Mouse (Mus musculus) liver, embryonic 12.5 days (tissue): ENCODE measurements around the gene Sobp. TPM values are rescaled to one million over a fixed set of nuclear protein-coding genes. Genes with fewer than 3 reads are reported as not detected.
A peak's percentile ranks its signal among the peaks of the same experiment; 100 is the strongest.

Source experiments
- ATAC-seq: fragments of 200-750 bp; cut with Nextera tagmentation; 2 replicates; pipeline ENCODE4 v1.8.0; 2017; ENCODE audit warnings: moderate number of reproducible peaks, mild to moderate bottlenecking, moderate library complexity
- H3K27ac ChIP-seq: fragments of 300-500 bp; sonication (generic); 2 replicates; pipeline ENCODE4 v1.5.1; 2016; ENCODE audit warnings: mild to moderate bottlenecking
- H3K27me3 ChIP-seq: fragments of 300-500 bp; sonication (generic); replicated peaks from 2 replicates; pipeline ENCODE4 v1.6.1; 2016; ENCODE audit warnings: mild to moderate bottlenecking, moderate library complexity
- H3K36me3 ChIP-seq: fragments of 300-500 bp; sonication (generic); 2 replicates; pipeline ENCODE4 v1.6.1; 2016; ENCODE audit warnings: mild to moderate bottlenecking, moderate library complexity
- H3K4me1 ChIP-seq: fragments of 300-500 bp; sonication (generic); 2 replicates; pipeline ENCODE4 v1.6.1; 2016
- H3K4me2 ChIP-seq: fragments of 300-500 bp; sonication (generic); 2 replicates; pipeline ENCODE4 v1.6.1; 2016; ENCODE audit warnings: mild to moderate bottlenecking, moderate library complexity
- H3K4me3 ChIP-seq: fragments of 300-500 bp; sonication (generic); 2 replicates; pipeline ENCODE4 v1.5.1; 2016; ENCODE audit warnings: mild to moderate bottlenecking, moderate library complexity
- H3K9ac ChIP-seq: fragments of 300-500 bp; sonication (generic); 2 replicates; pipeline ENCODE4 v1.6.1; 2016; ENCODE audit warnings: mild to moderate bottlenecking, moderate library complexity
- H3K9me3 ChIP-seq: fragments of 300-500 bp; sonication (generic); replicated peaks from 2 replicates; pipeline ENCODE4 v1.6.1; 2016; ENCODE audit warnings: mild to moderate bottlenecking, moderate library complexity
- WGBS: fragments of 180-500 bp; shearing (Covaris S2); methylation state at CpG from one replicate; pipeline ENCODE4 v1.1.7; 2016; ENCODE audit not compliant: insufficient replicate concordance; 5-methylcytosine and 5-hydroxymethylcytosine counted together
- polyA plus RNA-seq: library from polyadenylated mRNA; unstranded; fragments of >200 nt; fragmentation: Nextera tagmentation; extraction: Ambion mirVana; gene quantifications from 2 replicates; pipeline ENCODE4 v1.2.1, GENCODE M21; 2016

Sobp gene
- polyA plus RNA-seq, 1 experiment from 2014 or later = 0.04 TPM

GRCm38 (mm10) chr10:43043351-43044209 lies 130.8 kb downstream of the Sobp start:
- H3K4me3 ChIP-seq = no peak overlapping the region
- H3K9me3 ChIP-seq = no peaks in the 10 kb centered on the region
- H3K4me1 ChIP-seq = peaks cover 9% of the 10 kb centered on the region
- whole genome bisulfite sequencing = 41% methylated on average over 7 of the region's 7 CpGs
- no peak overlapping the region for H3K9ac ChIP-seq
- H3K27ac ChIP-seq = peak overlapping the region; percentile 68
- H3K36me3 ChIP-seq = no peaks in the 10 kb centered on the region
- ATAC-seq = no peak
- H3K4me2 ChIP-seq = no peak overlapping the region
- no peaks in the 10 kb centered on the region for H3K27me3 ChIP-seq

DNA sequence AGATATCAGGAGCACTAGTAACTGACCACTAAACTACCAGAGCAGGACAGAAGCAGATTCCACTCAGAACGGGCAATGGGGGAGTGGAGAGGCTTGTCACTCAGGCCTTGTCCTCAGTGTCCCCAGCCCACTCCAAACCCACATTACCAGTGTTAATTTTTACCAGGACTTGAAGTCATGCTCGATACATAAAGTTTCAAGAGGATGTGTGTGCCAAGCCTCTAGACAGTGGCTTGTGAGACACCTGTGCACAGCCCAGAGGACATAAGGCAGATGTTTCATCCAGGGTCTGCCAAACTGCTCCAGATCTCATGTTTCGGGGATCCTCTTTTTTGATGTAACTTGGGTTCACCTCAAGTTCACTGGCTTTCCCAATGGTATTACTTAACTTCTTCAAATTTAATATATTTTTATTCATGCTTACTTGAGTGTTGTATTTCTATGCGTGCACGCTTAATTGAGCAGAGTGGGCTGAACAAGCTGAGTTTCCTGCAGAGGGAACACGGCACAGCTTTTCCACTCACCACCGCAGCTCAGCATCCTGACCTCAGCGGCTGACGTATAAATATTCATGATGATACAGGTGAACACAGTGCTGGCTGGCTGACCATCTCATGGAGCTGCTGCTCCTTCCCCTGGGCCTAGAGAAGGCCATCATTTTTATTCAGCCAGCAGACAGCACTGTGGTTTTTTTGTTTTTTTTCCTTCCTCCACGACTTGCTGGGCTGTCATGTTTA lies 131.6 kb downstream of the Sobp start:
- 64% methylated on average over 10 of the region's 10 CpGs for WGBS
- Histone ChIP-seq H3K4me1 (peaks cover 9% of the 10 kb centered on the region), H3K27me3 (no peaks in the 10 kb centered on the region), H3K36me3 (no peaks in the 10 kb centered on the region), H3K9me3 (no peaks in the 10 kb centered on the region), H3K4me3 (no peak overlapping the region), H3K9ac (no peak overlapping the region), H3K27ac (no peak overlapping the region), H3K4me2 (no peak overlapping the region)
- no peak for ATAC-seq

DNA sequence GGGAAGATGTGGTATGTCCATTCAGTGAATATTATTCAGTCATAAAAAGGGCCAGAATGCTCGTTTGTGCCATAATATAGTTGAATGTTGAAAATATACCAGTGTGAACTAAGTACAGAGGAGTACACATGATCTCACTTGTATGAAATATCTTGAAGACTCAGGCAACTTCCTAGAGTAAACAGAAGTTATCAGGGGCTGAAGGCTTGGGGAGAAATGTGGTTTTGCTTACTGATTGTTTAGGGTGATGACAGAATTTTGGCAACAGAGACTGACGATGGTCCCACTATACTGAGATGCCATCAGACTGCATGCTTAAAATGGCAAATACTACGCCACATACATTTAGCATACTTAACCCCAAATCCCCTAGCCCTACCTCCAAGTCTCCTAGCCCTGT lies 132.5 kb downstream of the Sobp start:
- H3K4me3 ChIP-seq = no peak overlapping the region
- H3K27ac ChIP-seq = no peak overlapping the region
- H3K36me3 ChIP-seq = no peaks in the 10 kb centered on the region
- no peak for ATAC-seq
- H3K4me1 ChIP-seq = peaks cover 12% of the 10 kb centered on the region
- H3K9me3 ChIP-seq = no peaks in the 10 kb centered on the region
- WGBS = 35% methylated on average over 3 of the region's 3 CpGs
- no peak overlapping the region for H3K9ac ChIP-seq
- no peaks in the 10 kb centered on the region for H3K27me3 ChIP-seq
- H3K4me2 ChIP-seq = no peak overlapping the region

- WGBS = 37% methylated on average over 7 of the region's 7 CpGs
- Histone ChIP-seq H3K4me1 (peaks cover 12% of the 10 kb centered on the region), H3K4me3 (no peak overlapping the region), H3K9ac (no peak overlapping the region), H3K36me3 (no peaks in the 10 kb centered on the region), H3K9me3 (no peaks in the 10 kb centered on the region), H3K4me2 (no peak overlapping the region), H3K27ac (no peak overlapping the region), H3K27me3 (no peaks in the 10 kb centered on the region)
- ATAC-seq = no peak
These were observed 136.9 kb downstream of the Sobp start for GRCm38 (mm10) chr10:43037455-43037793.

DNA sequence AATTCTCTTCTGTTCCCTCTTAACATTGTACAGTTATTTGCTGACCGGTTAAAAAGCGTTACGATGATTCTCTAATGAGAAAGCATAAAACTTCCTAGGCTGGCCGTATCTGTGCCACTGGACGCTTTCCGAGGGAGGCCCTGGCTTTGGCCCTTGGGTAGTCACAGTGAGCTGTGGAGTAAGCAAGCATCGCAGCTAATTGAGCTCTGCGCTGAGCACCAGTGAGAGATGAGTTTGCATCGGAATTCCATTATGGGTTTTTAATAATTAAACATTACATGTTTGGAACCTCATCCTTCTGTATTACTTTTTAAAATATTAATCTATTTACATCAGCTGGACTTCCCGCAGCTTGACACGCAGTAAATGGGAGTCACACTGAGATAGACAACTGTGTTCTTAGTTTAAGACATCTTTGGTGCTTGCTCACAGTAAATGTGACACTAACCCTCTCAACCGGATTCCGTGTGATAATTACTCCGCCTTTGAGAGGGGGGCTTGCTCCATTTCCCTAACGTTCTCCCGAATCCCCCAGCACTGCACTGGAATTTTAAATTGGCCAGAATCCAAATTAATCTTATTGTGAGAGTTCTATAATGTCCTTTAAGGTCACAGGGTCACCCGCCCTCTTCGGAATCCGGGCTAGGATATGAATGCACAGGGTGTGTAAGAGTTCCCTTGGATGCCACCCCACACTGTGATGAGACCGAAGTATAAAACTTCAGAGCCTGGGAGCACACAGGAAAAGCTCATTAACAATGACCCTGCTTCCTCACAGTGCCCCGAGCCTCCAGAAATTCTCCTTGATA lies 137.5 kb downstream of the Sobp start:
- Histone ChIP-seq H3K4me3 (no peak overlapping the region), H3K27ac (no peak overlapping the region), H3K4me2 (no peak overlapping the region), H3K9me3 (no peaks in the 10 kb centered on the region), H3K4me1 (peaks cover 8% of the 10 kb centered on the region; the same call in 1 of the 2 replicates), H3K36me3 (no peaks in the 10 kb centered on the region), H3K27me3 (no peaks in the 10 kb centered on the region; the same call in 1 of the 2 replicates), H3K9ac (no peak overlapping the region)
- ATAC-seq = no peak
- WGBS = 70% methylated on average over 21 of the region's 21 CpGs

GRCm38 (mm10) chr10:43035579-43035978 lies 138.8 kb downstream of the Sobp start:
- Histone ChIP-seq H3K27ac (no peak overlapping the region), H3K4me3 (no peak overlapping the region), H3K4me1 (peaks cover 8% of the 10 kb centered on the region; the same call in 1 of the 2 replicates), H3K9me3 (no peaks in the 10 kb centered on the region), H3K4me2 (no peak overlapping the region), H3K9ac (no peak overlapping the region), H3K27me3 (no peaks in the 10 kb centered on the region; the same call in 1 of the 2 replicates), H3K36me3 (no peaks in the 10 kb centered on the region)
- WGBS = 52% methylated on average over 8 of the region's 8 CpGs
- ATAC-seq = no peak

DNA sequence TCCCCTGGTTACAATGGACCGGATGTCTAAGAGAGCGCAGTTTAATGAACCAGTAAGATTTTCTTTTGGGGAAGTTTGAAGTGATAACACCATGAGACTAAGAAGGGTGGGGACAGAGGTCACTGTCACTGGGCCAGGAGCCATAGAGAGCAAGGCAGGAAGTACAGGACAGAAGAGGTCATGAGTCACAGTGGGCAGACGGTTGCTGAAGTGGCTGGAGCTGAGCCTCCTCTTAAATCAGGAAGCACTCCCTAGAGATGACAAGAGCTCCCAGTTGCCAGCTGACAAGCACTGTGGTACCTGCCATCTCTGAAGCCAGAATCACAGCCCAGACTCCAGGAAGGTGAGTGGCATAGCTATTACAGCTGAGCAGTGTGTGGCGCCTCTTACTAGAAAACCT lies 139.5 kb downstream of the Sobp start:
- Histone ChIP-seq H3K36me3 (no peaks in the 10 kb centered on the region), H3K27ac (no peak overlapping the region), H3K9ac (no peak overlapping the region), H3K9me3 (no peaks in the 10 kb centered on the region), H3K4me3 (no peak overlapping the region), H3K4me1 (peaks cover 8% of the 10 kb centered on the region; the same call in 1 of the 2 replicates), H3K4me2 (no peak overlapping the region), H3K27me3 (peaks cover 3% of the 10 kb centered on the region; the same call in 1 of the 2 replicates)
- ATAC-seq = 0 out of 2 replicates have a peak, but pooled peaks have one; percentile 21
- 39% methylated on average over 4 of the region's 4 CpGs for WGBS

DNA sequence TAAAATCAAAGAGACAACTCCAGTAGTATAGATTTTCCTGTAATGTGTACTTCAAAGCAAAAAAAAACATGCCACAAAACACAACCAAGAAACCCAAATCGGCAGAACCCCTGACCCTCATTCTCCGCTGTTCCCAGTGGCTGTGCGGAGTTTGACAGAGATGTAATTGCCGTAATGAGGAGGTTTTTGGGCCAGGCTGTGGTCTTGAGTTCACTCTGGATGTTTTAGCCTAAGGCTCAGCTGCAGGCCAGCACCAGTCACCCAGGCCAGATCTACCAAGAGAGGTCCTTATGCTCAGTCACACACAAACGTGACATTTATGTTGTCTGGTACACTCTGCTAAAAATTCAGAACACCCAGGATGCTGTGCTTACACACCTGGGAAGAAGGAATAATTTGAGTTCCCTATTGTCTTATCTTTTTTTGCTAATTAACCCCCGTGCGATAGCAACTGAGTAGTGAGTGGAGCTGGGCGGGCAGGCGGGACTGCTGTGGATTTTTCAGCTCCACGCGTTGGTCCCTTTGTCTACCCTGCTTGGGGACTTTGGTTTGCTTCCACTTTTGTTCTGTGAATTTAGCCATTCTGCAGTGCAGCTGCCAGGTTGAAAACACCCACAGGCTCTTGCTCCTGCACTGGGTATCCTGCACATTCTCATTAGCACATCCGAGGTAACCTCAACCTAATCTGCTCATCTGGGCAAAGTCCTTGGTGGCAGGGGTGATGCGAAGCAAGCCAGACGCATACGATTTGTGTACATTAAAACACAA lies 140.7 kb downstream of the Sobp start:
- no peak for ATAC-seq
- Histone ChIP-seq H3K4me3 (no peak overlapping the region), H3K9me3 (no peaks in the 10 kb centered on the region), H3K4me1 (peaks cover 8% of the 10 kb centered on the region; the same call in 1 of the 2 replicates), H3K27me3 (peaks cover 13% of the 10 kb centered on the region), H3K36me3 (no peaks in the 10 kb centered on the region), H3K9ac (no peak overlapping the region), H3K27ac (no peak overlapping the region), H3K4me2 (no peak overlapping the region)
- WGBS = 74% methylated on average over 15 of the region's 15 CpGs

- ATAC-seq = no peak
- Histone ChIP-seq H3K4me2 (no peak overlapping the region), H3K9ac (no peak overlapping the region), H3K36me3 (no peaks in the 10 kb centered on the region), H3K9me3 (no peaks in the 10 kb centered on the region), H3K27me3 (peaks cover 50% of the 10 kb centered on the region), H3K4me1 (0 out of 2 replicates have a peak, but pooled peaks cover 1% of the 10 kb centered on the region), H3K4me3 (no peak overlapping the region), H3K27ac (no peak overlapping the region)
- 60% methylated on average over 9 of the region's 9 CpGs for WGBS
These were observed 147.3 kb downstream of the Sobp start for GRCm38 (mm10) chr10:43027006-43027405.

DNA sequence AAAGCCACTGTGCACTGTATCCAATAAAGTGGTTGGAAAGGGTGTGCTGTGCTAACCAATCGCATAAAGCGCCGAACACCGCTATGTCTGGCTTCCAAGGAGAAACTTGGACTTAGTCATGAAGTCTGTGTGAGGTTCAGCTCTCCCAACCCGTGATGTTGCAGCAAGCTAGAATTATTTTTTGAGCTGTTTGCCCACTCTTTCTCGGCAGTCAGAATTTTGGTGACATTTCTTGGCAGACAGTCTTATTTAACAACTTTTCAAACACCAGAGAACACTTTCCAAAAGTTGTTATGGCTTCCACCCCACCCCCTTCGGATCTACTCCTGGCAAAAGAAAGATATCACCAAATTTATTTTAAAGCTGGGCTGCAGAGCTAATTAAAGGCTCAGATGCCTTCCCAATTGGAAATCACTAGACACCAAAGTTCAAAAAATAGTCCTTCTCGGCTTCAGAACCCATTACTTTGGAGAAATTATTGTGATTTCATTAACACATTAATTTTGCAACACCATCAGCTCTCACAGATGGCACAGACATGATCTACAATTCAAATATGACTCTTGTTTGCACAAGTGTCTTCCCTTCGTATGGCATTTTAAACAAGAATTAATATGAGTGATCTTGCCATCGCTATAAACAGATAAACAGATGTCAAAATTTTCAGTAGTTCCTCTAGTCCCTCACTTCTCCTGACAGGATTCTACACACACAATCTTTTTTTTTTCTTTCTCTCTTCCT lies 150.7 kb downstream of the Sobp start:
- peaks cover 70% of the 10 kb centered on the region for H3K27me3 ChIP-seq
- H3K9me3 ChIP-seq = no peaks in the 10 kb centered on the region
- no peak for ATAC-seq
- H3K4me2 ChIP-seq = no peak overlapping the region
- H3K4me1 ChIP-seq = 0 out of 2 replicates have a peak, but pooled peaks cover 12% of the 10 kb centered on the region
- no peaks in the 10 kb centered on the region for H3K36me3 ChIP-seq
- H3K27ac ChIP-seq = no peak overlapping the region
- no peak overlapping the region for H3K4me3 ChIP-seq
- no peak overlapping the region for H3K9ac ChIP-seq
- WGBS = 67% methylated on average over 10 of the region's 10 CpGs
